Mouse (Mus musculus) myocyte (in vitro differentiated cells): ENCODE measurements around the gene Lrrc10. TPM values are rescaled to one million over a fixed set of nuclear protein-coding genes. Genes with fewer than 3 reads are reported as not detected.

Experiments
- H3K27me3 ChIP-seq: one replicate; pipeline ENCODE4 v1.6.1; 2011; ENCODE audit not compliant: control insufficient read depth, insufficient read depth, insufficient read length
- H3K36me3 ChIP-seq: one replicate; pipeline ENCODE4 v1.6.1; 2011; ENCODE audit not compliant: control insufficient read depth, insufficient read depth
- H3K4me2 ChIP-seq: one replicate; pipeline ENCODE4 v1.6.1; 2011; ENCODE audit warnings: low read depth, control low read depth
- H3K4me3 ChIP-seq: one replicate; pipeline ENCODE4 v1.5.1; 2011; ENCODE audit warnings: mild to moderate bottlenecking, control low read depth, moderate library complexity
- H3K79me2 ChIP-seq: one replicate; pipeline ENCODE4 v1.6.1; 2011; ENCODE audit not compliant: control insufficient read depth, insufficient read depth
- H3ac ChIP-seq: one replicate; pipeline ENCODE4 v1.6.1; 2011; ENCODE audit not compliant: control insufficient read depth, insufficient read length
- CEBPB ChIP-seq: IDR thresholded peaks from 2 replicates; pipeline ENCODE4 v1.6.1; 2011; ENCODE audit warnings: mild to moderate bottlenecking, moderate library complexity; ENCODE audit not compliant: poor library complexity, insufficient read depth, severe bottlenecking
- E2F4 ChIP-seq: IDR thresholded peaks from one replicate; pipeline ENCODE4 v1.6.1; 2011; ENCODE audit warnings: mild to moderate bottlenecking, control low read depth, moderate library complexity; ENCODE audit not compliant: insufficient read depth
- MAX ChIP-seq: IDR thresholded peaks from one replicate; pipeline ENCODE4 v1.6.1; 2011; ENCODE audit warnings: low read depth, mild to moderate bottlenecking, control low read depth
- MYOD1 ChIP-seq, 3 experiments: IDR thresholded peaks; one replicate each; pipeline ENCODE4 v1.6.1; 2011; ENCODE audit warnings: control low read depth in 2 of 3, low read depth in 2 of 3, mild to moderate bottlenecking in 2 of 3, moderate library complexity in 1 of 3; ENCODE audit not compliant: insufficient read length in 2 of 3, control insufficient read depth in 1 of 3
- MYOG ChIP-seq, 3 experiments: IDR thresholded peaks; one replicate each; pipeline ENCODE4 v1.6.1; 2011; ENCODE audit warnings: control low read depth in 2 of 3, low read depth in 2 of 3, mild to moderate bottlenecking in 2 of 3; ENCODE audit not compliant: insufficient read length in 2 of 3, control insufficient read depth in 1 of 3, insufficient read depth in 1 of 3
- POLR2A ChIP-seq: IDR thresholded peaks from one replicate; pipeline ENCODE4 v1.6.1; 2011; ENCODE audit warnings: low read depth, mild to moderate bottlenecking, control low read depth, moderate library complexity; ENCODE audit not compliant: insufficient read length
- POLR2AphosphoS2 ChIP-seq: IDR thresholded peaks from one replicate; pipeline ENCODE4 v1.6.1; 2011; ENCODE audit warnings: low read depth, control low read depth; ENCODE audit not compliant: insufficient read length
- REST ChIP-seq: IDR thresholded peaks from one replicate; pipeline ENCODE4 v1.6.1; 2011; ENCODE audit warnings: mild to moderate bottlenecking, control low read depth, moderate library complexity; ENCODE audit not compliant: insufficient read depth, insufficient read length
- SRF ChIP-seq: IDR thresholded peaks from one replicate; pipeline ENCODE4 v1.6.1; 2011; ENCODE audit warnings: low read depth; ENCODE audit not compliant: control insufficient read depth, insufficient read length
- TCF12 ChIP-seq: IDR thresholded peaks from one replicate; pipeline ENCODE4 v1.6.1; 2011; ENCODE audit warnings: mild to moderate bottlenecking, control low read depth; ENCODE audit not compliant: poor library complexity, insufficient read depth, severe bottlenecking
- TCF3 ChIP-seq: IDR thresholded peaks from one replicate; pipeline ENCODE4 v1.6.1; 2011; ENCODE audit warnings: low read depth, control low read depth; ENCODE audit not compliant: insufficient read length
- USF1 ChIP-seq: IDR thresholded peaks from one replicate; pipeline ENCODE4 v1.6.1; 2011; ENCODE audit warnings: low read depth, mild to moderate bottlenecking, control low read depth, moderate library complexity
- polyA plus RNA-seq: library from polyadenylated mRNA; unstranded; fragments of >200 nt; fragmentation: generic; extraction: Trizol; gene quantifications from one replicate; pipeline ENCODE4 v1.2.1, GENCODE M21; 2012; ENCODE audit warnings: missing spikeins

Lrrc10 gene
- polyA plus RNA-seq, 1 experiment, result not detected

GRCm38 (mm10) chr10:117004695-117005094 is 40.4 kb upstream of the Lrrc10 start:
- Histone ChIP-seq H3K79me2 (no peaks in the 10 kb centered on the region), H3ac (no peak overlapping the region), H3K4me2 (no peak overlapping the region), H3K27me3 (no peaks in the 10 kb centered on the region), H3K36me3 (no peaks in the 10 kb centered on the region), H3K4me3 (no peak overlapping the region)
- TF ChIP-seq TCF12 (no peak), USF1 (no peak), REST (no peak), POLR2AphosphoS2 (no peak), CEBPB (no peak), MYOD1 (IDR thresholded peaks at IDR 0.05; ENCODE audit: control insufficient read depth in 1 of 3, insufficient read length in 2 of 3, low read depth in 2 of 3) (no peak), POLR2A (no peak), MYOG (IDR thresholded peaks at IDR 0.05; ENCODE audit: control insufficient read depth in 1 of 3, insufficient read depth in 1 of 3, insufficient read length in 2 of 3, low read depth in 2 of 3) (no peak), MAX (no peak), TCF3 (no peak), E2F4 (no peak)

- Histone ChIP-seq H3K4me3 (no peak overlapping the region), H3K27me3 (no peaks in the 10 kb centered on the region), H3K79me2 (no peaks in the 10 kb centered on the region), H3ac (no peak overlapping the region), H3K4me2 (no peak overlapping the region), H3K36me3 (no peaks in the 10 kb centered on the region)
- no peak for TF ChIP-seq POLR2A
- no peak for TF ChIP-seq TCF3
- no peak for TF ChIP-seq CEBPB
- TF ChIP-seq MYOD1 (IDR thresholded peaks at IDR 0.05; ENCODE audit: control insufficient read depth in 1 of 3, insufficient read length in 2 of 3, low read depth in 2 of 3), result no peak
- no peak for TF ChIP-seq MAX
- TF ChIP-seq REST, result no peak
- TF ChIP-seq MYOG (IDR thresholded peaks at IDR 0.05; ENCODE audit: control insufficient read depth in 1 of 3, insufficient read depth in 1 of 3, insufficient read length in 2 of 3, low read depth in 2 of 3), result no peak
- TF ChIP-seq USF1, result no peak
Measured at GRCm38 (mm10) chr10:117005707-117006464, 39.3 kb upstream of the Lrrc10 start.

GRCm38 (mm10) chr10:117009691-117010090 is 35.5 kb upstream of the Lrrc10 start:
- Histone ChIP-seq H3K4me3 (no peak overlapping the region), H3ac (no peak overlapping the region), H3K4me2 (no peak overlapping the region), H3K36me3 (no peaks in the 10 kb centered on the region), H3K27me3 (no peaks in the 10 kb centered on the region), H3K79me2 (no peaks in the 10 kb centered on the region)
- TF ChIP-seq MYOG (IDR thresholded peaks at IDR 0.05; ENCODE audit: control insufficient read depth in 1 of 3, insufficient read depth in 1 of 3, insufficient read length in 2 of 3, low read depth in 2 of 3) (no peak), POLR2A (no peak), MAX (no peak), USF1 (no peak), CEBPB (no peak), POLR2AphosphoS2 (no peak)

- Histone ChIP-seq H3K79me2 (no peaks in the 10 kb centered on the region), H3ac (no peak overlapping the region), H3K4me2 (no peak overlapping the region), H3K4me3 (no peak overlapping the region), H3K36me3 (no peaks in the 10 kb centered on the region), H3K27me3 (no peaks in the 10 kb centered on the region)
- TF ChIP-seq MYOD1 (IDR thresholded peaks at IDR 0.05; ENCODE audit: control insufficient read depth in 1 of 3, insufficient read length in 2 of 3, low read depth in 2 of 3), result no peak
- TF ChIP-seq REST, result no peak
Measured at GRCm38 (mm10) chr10:117011047-117011446, 34.1 kb upstream of the Lrrc10 start.

- TF ChIP-seq MYOG (IDR thresholded peaks at IDR 0.05; ENCODE audit: control insufficient read depth in 1 of 3, insufficient read depth in 1 of 3, insufficient read length in 2 of 3, low read depth in 2 of 3), result peak; percentile 84 to 96 (median 93)
- peak; percentile 38 to 92 (median 92) for TF ChIP-seq MYOD1 (IDR thresholded peaks at IDR 0.05; ENCODE audit: control insufficient read depth in 1 of 3, insufficient read length in 2 of 3, low read depth in 2 of 3)
- TF ChIP-seq POLR2A, result peak; percentile 84
- peak; percentile 68 for TF ChIP-seq TCF12
- no peak for TF ChIP-seq SRF
- TF ChIP-seq CEBPB, result peak; percentile 46; the same call in 1 of the 2 replicates
- TF ChIP-seq REST, result no peak
- no peak for TF ChIP-seq E2F4
- TF ChIP-seq USF1, result peak; percentile 62
- peak; percentile 74 for TF ChIP-seq POLR2AphosphoS2
- TF ChIP-seq MAX, result no peak
- H3K36me3 ChIP-seq, result no peaks in the 10 kb centered on the region
- H3K27me3 ChIP-seq, result no peaks in the 10 kb centered on the region
- no peaks in the 10 kb centered on the region for H3K79me2 ChIP-seq
- H3K4me2 ChIP-seq, result peak overlapping the region; percentile 82
- no peak overlapping the region for H3K4me3 ChIP-seq
- H3ac ChIP-seq, result no peak overlapping the region
Measured at GRCm38 (mm10) chr10:117013689-117014390, 31.3 kb upstream of the Lrrc10 start.
